Mouse (Mus musculus) retina, embryonic 14.5 days (tissue): ENCODE measurements around the gene Snrpd3.

Experiments
- DNase-seq: peaks from one replicate; pipeline ENCODE4 v3.0.0-alpha.2; 2015; ENCODE audit warnings: low spot score

Snrpd3 gene

GRCm38 (mm10) chr10:75534934-75535333, 17.6 kb downstream of the Snrpd3 start:
- no peak for DNase-seq

GRCm38 (mm10) chr10:75535423-75535822, 18.1 kb downstream of the Snrpd3 start:
- DNase-seq, result no peak

GRCm38 (mm10) chr10:75536123-75536522, 18.8 kb downstream of the Snrpd3 start:
- no peak for DNase-seq

GRCm38 (mm10) chr10:75547901-75548300, 30.6 kb downstream of the Snrpd3 start:
- no peak for DNase-seq

GRCm38 (mm10) chr10:75548486-75548885, 31.1 kb downstream of the Snrpd3 start:
- no peak for DNase-seq

- DNase-seq, result no peak
Observed at GRCm38 (mm10) chr10:75549886-75550285, 32.5 kb downstream of the Snrpd3 start.

- no peak for DNase-seq
Observed at GRCm38 (mm10) chr10:75551175-75551574, 33.8 kb downstream of the Snrpd3 start.

- DNase-seq, result no peak
Observed at GRCm38 (mm10) chr10:75552106-75552505, 34.8 kb downstream of the Snrpd3 start.

GRCm38 (mm10) chr10:75552701-75553450, 35.5 kb downstream of the Snrpd3 start:
- no peak for DNase-seq

- no peak for DNase-seq
Observed at GRCm38 (mm10) chr10:75554090-75554489, 36.7 kb downstream of the Snrpd3 start.

GRCm38 (mm10) chr10:75555557-75555956, 38.2 kb downstream of the Snrpd3 start:
- DNase-seq, result no peak

GRCm38 (mm10) chr10:75556026-75556425, 38.7 kb downstream of the Snrpd3 start:
- DNase-seq, result peak; percentile 71

- DNase-seq, result no peak
Observed at GRCm38 (mm10) chr10:75558515-75558914, 41.2 kb downstream of the Snrpd3 start.

GRCm38 (mm10) chr10:75559041-75559675, 41.8 kb downstream of the Snrpd3 start:
- no peak for DNase-seq

- DNase-seq, result peak; percentile 64
Observed at GRCm38 (mm10) chr10:75559676-75560548, 42.6 kb downstream of the Snrpd3 start, which contains the start of gene Lrrc75b. Gene Lrrc75b (minus strand): TSS chr10:75560330.

- no peak for DNase-seq
Observed at GRCm38 (mm10) chr10:75560549-75560899, 43.2 kb downstream of the Snrpd3 start.

- DNase-seq, result no peak
Observed at GRCm38 (mm10) chr10:75561071-75561654, 43.8 kb downstream of the Snrpd3 start, which contains the start of gene Ggt1. Gene Ggt1 (plus strand): TSS chr10:75561604.

- DNase-seq, result no peak
Observed at GRCm38 (mm10) chr10:75562596-75562995, 45.2 kb downstream of the Snrpd3 start.

GRCm38 (mm10) chr10:75564687-75565265, 47.4 kb downstream of the Snrpd3 start:
- DNase-seq, result no peak

- DNase-seq, result no peak
Observed at GRCm38 (mm10) chr10:75565436-75565835, 48.1 kb downstream of the Snrpd3 start.

- DNase-seq, result no peak
Observed at GRCm38 (mm10) chr10:75565906-75566305, 48.6 kb downstream of the Snrpd3 start.

GRCm38 (mm10) chr10:75566321-75566720, 49.0 kb downstream of the Snrpd3 start:
- DNase-seq, result no peak
